Mouse (Mus musculus) C2C12 (cell line): ENCODE measurements around the gene Cfap61. TPM values are rescaled to one million over a fixed set of nuclear protein-coding genes. Genes with fewer than 3 reads are reported as not detected.

Experiments
- H3K27me3 ChIP-seq: one replicate; pipeline ENCODE4 v1.6.1; 2011; ENCODE audit not compliant: control insufficient read depth, insufficient read depth, insufficient read length
- H3K36me3 ChIP-seq: one replicate; pipeline ENCODE4 v1.6.1; 2011; ENCODE audit not compliant: control insufficient read depth, insufficient read depth
- H3K4me3 ChIP-seq: one replicate; pipeline ENCODE4 v1.5.1; 2011; ENCODE audit warnings: mild to moderate bottlenecking, control low read depth; ENCODE audit not compliant: poor library complexity, insufficient read depth, severe bottlenecking
- H3K79me2 ChIP-seq: one replicate; pipeline ENCODE4 v1.6.1; 2011; ENCODE audit not compliant: control insufficient read depth, insufficient read depth
- H3K79me3 ChIP-seq: one replicate; pipeline ENCODE4 v1.6.1; 2011; ENCODE audit warnings: low read depth, control low read depth
- H3ac ChIP-seq: one replicate; pipeline ENCODE3; 2011; ENCODE audit warnings: low read depth; ENCODE audit not compliant: control insufficient read depth, insufficient read length
- CEBPB ChIP-seq: IDR thresholded peaks from one replicate; pipeline ENCODE4 v1.6.1; 2011; ENCODE audit warnings: low read depth, mild to moderate bottlenecking, control low read depth, moderate library complexity
- CTCF ChIP-seq: IDR thresholded peaks from one replicate; pipeline ENCODE4 v1.5.1; 2011; ENCODE audit not compliant: control insufficient read depth, insufficient read depth, insufficient read length
- FOSL1 ChIP-seq: IDR thresholded peaks from one replicate; pipeline ENCODE4 v1.8.0; 2011; ENCODE audit warnings: mild to moderate bottlenecking, low read length; ENCODE audit not compliant: poor library complexity, insufficient read depth, severe bottlenecking
- MAX ChIP-seq: IDR thresholded peaks from one replicate; pipeline ENCODE4 v1.6.1; 2011; ENCODE audit warnings: mild to moderate bottlenecking, control low read depth
- MYOD1 ChIP-seq: IDR thresholded peaks from one replicate; pipeline ENCODE4 v1.6.1; 2011; ENCODE audit warnings: low read depth; ENCODE audit not compliant: control insufficient read depth, insufficient read length
- MYOG ChIP-seq: IDR thresholded peaks from one replicate; pipeline ENCODE4 v1.6.1; 2011; ENCODE audit not compliant: control insufficient read depth, insufficient read length; ENCODE audit errors: extremely low read depth
- USF1 ChIP-seq: IDR thresholded peaks from one replicate; pipeline ENCODE4 v1.6.1; 2011; ENCODE audit warnings: low read depth, mild to moderate bottlenecking, control low read depth, moderate library complexity
- polyA plus RNA-seq: library from polyadenylated mRNA; unstranded; fragments of >200 nt; fragmentation: generic; extraction: Trizol; gene quantifications from one replicate; pipeline ENCODE4 v1.2.1, GENCODE M21; 2012; ENCODE audit warnings: missing spikeins

Cfap61 gene
- polyA plus RNA-seq, 1 experiment, result 0.06 TPM

- TF ChIP-seq CTCF, result no peak
- no peak for TF ChIP-seq MAX
- TF ChIP-seq USF1, result no peak
- TF ChIP-seq CEBPB, result no peak
- no peak for TF ChIP-seq FOSL1
- H3K79me3 ChIP-seq, result no peaks in the 10 kb centered on the region
- H3K4me3 ChIP-seq, result no peak overlapping the region
- no peaks in the 10 kb centered on the region for H3K36me3 ChIP-seq
- H3K27me3 ChIP-seq, result no peaks in the 10 kb centered on the region
- H3K79me2 ChIP-seq, result no peaks in the 10 kb centered on the region
- no peak overlapping the region for H3ac ChIP-seq
Observed at GRCm38 (mm10) chr2:146250236-146250904, 315.8 kb downstream of the Cfap61 start.

DNA sequence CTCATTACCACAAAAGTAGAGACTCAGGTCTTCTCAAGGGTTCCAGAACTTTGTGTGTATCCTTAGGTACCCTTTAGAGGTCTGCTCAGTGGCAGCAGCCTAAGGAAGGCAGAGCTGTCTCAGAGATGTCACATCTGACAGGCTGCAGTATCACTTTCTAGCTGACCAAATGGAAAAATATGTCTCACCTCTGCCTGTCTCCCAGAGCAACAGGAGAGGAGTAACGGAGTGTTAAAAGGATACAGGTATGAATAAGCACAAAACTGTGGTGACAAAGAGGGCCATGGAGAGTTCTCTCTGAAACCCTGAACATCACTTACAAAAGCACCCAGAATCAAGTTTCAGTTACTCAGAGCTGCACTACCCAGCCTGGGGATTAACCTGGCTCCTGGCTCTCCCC is 319.8 kb downstream of the Cfap61 start:
- Histone ChIP-seq H3ac (no peak overlapping the region), H3K27me3 (no peaks in the 10 kb centered on the region), H3K79me3 (no peaks in the 10 kb centered on the region), H3K36me3 (no peaks in the 10 kb centered on the region), H3K79me2 (no peaks in the 10 kb centered on the region), H3K4me3 (no peak overlapping the region)
- TF ChIP-seq MYOD1 (no peak), MYOG (no peak), FOSL1 (no peak), USF1 (no peak), MAX (no peak), CTCF (no peak), CEBPB (no peak)

DNA sequence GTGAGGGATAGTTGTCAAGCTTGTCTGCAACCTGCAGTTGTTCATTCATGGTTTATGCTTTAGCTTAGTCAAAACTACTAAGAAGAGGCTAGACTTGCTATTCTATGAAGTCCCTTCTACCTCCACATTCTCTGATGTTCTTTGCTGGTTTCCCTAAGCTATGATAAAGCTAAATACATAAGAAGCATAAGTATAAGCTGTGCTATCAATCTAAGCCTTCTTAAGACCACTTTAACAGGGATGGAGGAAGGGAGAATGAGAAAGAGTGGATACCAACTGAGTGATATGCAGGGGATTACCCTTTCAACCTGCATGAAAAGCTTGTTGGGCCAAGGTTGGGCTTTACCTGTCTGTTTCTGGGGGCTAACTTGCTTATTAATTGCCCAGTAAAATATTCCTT is 321.1 kb downstream of the Cfap61 start:
- Histone ChIP-seq H3K4me3 (no peak overlapping the region), H3ac (no peak overlapping the region), H3K79me2 (no peaks in the 10 kb centered on the region), H3K27me3 (no peaks in the 10 kb centered on the region), H3K79me3 (no peaks in the 10 kb centered on the region), H3K36me3 (no peaks in the 10 kb centered on the region)
- TF ChIP-seq CEBPB (no peak), MYOG (no peak), FOSL1 (no peak), USF1 (no peak), MYOD1 (no peak), MAX (no peak), CTCF (no peak)

- no peaks in the 10 kb centered on the region for H3K27me3 ChIP-seq
- no peak overlapping the region for H3ac ChIP-seq
- H3K36me3 ChIP-seq, result no peaks in the 10 kb centered on the region
- no peaks in the 10 kb centered on the region for H3K79me3 ChIP-seq
- H3K4me3 ChIP-seq, result no peak overlapping the region
- no peak for TF ChIP-seq FOSL1
- no peak for TF ChIP-seq MYOD1
- no peak for TF ChIP-seq CTCF
- no peak for TF ChIP-seq CEBPB
- TF ChIP-seq USF1, result no peak
- TF ChIP-seq MAX, result no peak
- no peak for TF ChIP-seq MYOG
- H3K79me2 ChIP-seq, result no peaks in the 10 kb centered on the region
Observed at GRCm38 (mm10) chr2:146256321-146256875, 321.8 kb downstream of the Cfap61 start.

DNA sequence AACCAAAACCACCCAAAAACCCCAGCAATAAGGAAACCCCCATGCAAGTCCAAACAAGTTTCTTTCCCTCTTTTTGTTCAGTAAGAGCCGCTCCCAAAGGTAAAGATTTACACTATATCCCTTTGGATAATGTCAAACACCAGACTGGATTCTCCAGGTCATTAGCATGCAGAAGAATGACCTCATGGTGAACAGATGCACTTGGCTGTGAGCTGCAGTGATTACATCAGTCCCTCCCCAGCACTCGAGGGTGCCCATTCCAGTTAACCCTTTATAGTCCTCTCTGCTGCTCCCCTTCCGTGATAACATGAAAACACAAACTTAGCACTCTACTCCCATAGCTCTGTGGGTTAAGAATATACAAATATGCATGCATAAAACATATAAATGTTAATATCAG is 322.5 kb downstream of the Cfap61 start:
- no peak overlapping the region for H3ac ChIP-seq
- H3K79me3 ChIP-seq, result no peaks in the 10 kb centered on the region
- no peaks in the 10 kb centered on the region for H3K36me3 ChIP-seq
- no peak overlapping the region for H3K4me3 ChIP-seq
- TF ChIP-seq USF1 (no peak), MAX (no peak), CTCF (no peak)
- H3K79me2 ChIP-seq, result no peaks in the 10 kb centered on the region
- no peaks in the 10 kb centered on the region for H3K27me3 ChIP-seq

DNA sequence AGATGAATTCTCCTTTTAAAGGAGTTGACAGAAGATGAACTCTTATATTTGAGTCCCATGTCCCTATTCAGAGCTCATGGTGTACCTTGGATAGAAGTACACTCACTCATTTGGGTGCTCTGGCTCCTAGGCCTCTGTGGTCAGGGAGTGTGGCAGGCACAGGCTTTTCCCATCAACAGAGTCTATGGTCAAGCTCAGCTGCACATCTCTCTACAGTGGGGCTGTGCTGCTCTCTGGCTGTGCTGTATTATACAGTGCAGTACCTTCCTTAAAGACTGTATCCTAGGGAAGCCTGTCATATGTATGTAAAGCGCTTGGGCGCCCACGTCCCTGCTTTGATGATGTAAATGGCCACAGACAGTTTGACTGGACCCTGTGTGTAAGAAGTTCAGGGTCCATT is 323.0 kb downstream of the Cfap61 start:
- Histone ChIP-seq H3K36me3 (no peaks in the 10 kb centered on the region), H3K27me3 (no peaks in the 10 kb centered on the region), H3K4me3 (no peak overlapping the region), H3ac (no peak overlapping the region), H3K79me2 (no peaks in the 10 kb centered on the region), H3K79me3 (no peaks in the 10 kb centered on the region)
- TF ChIP-seq CTCF (no peak), MAX (no peak), MYOD1 (no peak), FOSL1 (no peak), USF1 (no peak), CEBPB (no peak), MYOG (no peak)
